Mouse (Mus musculus) spleen, postnatal 36 days (tissue): ENCODE results near the gene Sbf1.

Source experiments
- DNase-seq, 2 experiments: peaks; one replicate each; pipeline ENCODE4 v3.0.0; 2022; ENCODE audit warnings: low spot score in 2 of 2, mixed read lengths in 1 of 2

The Sbf1 gene

GRCm38 (mm10) chr15:89315190-89315731 is at the start of gene Sbf1:
TSS of gene Sbf1 (minus strand) at chr15:89315311.
- DNase-seq, result peak; percentile 98 to 99

DNA sequence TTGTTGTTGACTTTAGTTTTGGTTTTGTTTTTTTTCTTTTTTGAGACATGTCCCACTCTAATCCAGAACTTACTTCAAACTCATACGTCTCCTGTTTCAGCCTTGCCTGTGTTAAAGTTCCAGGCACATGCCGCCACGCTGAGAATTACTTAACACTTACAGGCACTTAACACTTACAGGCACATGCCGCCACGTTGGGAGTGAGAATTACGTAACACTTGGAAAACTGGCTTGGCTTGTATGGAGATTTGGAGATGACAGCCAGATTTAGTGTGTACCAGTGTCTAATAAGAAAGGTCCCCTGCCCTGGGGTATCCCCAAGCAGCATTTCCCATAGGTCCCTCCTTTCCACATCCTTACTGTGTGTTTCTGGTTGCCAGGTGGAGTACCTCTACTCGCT is 47.9 kb upstream of the Sbf1 start:
- no peak for DNase-seq

GRCm38 (mm10) chr15:89358784-89359183 is 43.7 kb upstream of the Sbf1 start:
- no peak for DNase-seq

DNA sequence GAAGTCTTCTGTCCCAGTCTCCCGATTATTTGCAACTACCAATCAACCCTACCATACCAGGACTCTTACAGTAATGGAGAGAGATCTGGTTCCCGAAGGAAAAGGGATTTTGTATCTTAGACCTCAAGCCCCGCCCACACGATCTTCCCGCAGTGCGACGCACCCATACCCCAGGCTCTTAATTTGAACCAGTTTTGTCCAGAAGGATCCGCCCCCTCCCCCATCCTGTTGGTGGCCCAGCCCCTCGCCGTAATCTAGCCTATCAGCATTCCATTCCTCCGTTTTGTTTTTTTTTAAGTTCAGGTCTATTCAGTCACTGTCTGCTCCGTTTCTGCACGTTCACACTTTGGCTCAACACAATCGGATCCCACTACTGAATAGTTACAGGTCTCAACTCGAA is 41.3 kb upstream of the Sbf1 start:
- peak; percentile 55 to 72 for DNase-seq

DNA sequence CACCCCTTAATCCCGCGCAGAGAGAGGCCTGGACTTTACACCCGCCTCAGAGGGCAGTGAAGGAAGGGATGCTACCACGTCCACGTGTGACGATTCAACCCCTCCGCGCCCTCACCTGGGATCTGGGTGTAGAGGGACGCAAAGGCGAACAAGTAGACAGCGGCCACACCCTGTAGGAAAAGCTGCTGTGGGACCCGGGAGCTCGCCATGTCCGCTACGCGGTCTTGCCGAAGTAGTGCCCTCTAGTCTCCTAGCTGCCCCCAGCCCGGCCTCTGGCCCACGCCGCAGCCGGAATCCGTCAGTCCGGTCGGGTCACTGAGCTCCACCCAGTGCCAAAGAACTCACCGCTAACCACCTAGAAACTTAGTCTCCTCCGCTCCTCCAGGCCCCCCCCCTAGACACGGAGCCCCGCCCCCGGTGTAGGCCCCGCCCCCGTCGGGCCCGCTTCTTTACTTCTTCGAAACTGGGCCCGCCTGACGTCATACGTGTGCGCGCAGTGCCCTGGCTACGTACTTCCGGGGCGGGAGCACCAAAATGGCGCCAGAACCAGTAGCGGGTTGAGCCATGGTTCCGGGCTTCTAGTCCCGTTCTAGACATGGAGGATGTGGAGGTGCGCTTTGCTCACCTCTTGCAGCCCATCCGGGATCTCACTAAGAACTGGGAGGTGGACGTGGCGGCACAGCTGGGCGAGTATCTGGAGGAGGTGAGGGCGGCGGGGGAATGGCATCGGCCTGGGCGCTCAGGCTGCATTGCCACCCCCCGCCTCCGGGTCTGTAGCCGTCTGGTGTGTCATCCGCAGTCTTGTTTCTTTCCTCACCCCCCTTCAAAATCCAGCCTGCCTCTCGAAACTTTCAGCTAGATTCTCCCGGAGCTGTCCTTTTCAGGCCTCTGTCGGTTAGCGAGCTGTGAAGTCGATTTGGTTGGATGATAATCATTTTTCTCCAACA is 40.4 kb upstream of the Sbf1 start, which contains the start of the genes Lmf2 and Ncaph2:
Gene Lmf2, minus strand, starts transcription at position 419 of the 947 bp plus-strand sequence.
Gene Ncaph2, plus strand, starts transcription at position 479 of the 947 bp plus-strand sequence.
- DNase-seq, result peak; percentile 94 to 96

DNA sequence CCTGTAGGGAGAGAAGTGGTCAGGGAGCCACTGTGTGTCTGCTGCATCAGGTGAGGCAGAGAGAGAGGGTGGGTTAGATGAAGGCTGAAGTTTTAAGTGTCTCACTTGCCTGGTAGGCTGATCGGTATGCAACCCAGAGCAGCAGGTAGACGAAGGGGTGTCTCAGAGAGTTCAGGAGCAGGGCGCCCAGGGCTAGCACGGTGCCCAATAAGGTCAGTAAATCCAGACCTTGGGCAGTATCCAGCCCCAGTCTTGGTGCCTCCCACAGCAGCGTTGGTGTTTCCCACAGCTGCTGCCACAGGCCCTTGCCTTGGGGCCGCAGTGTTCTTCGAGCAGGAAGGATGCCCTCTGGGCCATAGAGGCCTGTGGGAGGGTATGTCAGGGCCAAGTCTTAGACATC is 39.3 kb upstream of the Sbf1 start:
- no peak for DNase-seq

- DNase-seq, result no peak
These were observed 38.7 kb upstream of the Sbf1 start for GRCm38 (mm10) chr15:89353837-89354236.

DNA sequence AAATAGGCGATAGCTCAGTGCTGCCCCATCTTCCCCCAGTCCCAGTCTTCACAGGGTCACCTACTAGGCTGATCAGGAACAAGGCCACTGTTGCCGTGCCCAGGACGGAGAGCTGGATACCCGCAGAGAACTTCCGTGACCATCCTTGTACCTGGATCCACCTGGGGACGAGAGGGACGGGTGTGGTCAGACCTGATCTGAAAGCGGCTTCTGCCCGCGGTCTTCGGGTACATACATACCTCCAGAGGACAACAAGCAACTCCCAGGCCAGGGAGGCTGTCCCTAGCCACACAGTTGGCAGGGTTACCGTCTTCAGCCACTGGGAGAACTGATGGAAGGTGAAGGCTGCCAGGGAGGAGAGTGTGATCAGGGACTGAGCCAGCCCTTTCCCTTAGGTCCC is 37.7 kb upstream of the Sbf1 start:
- DNase-seq, result no peak

DNA sequence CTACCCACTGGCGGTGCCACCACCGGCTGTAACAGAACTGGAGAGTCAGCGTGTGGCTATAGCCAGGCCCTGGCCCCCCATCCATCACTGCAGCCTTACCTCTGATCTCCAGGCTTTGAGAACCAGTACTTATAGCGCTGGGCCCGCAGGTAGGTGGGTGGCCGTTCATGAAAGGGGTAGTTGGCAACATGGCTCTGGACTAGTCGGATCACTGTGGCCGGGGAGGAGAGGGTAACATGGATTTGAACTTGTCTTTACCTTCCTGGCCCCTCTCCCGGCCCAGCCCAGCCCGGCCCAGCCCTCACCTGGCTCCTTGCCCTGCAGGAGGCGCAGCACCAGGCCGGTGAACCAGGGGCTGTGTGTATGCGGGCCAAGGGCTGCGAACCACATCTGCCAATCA is 36.9 kb upstream of the Sbf1 start:
- no peak for DNase-seq

- no peak for DNase-seq
These were observed 36.2 kb upstream of the Sbf1 start for GRCm38 (mm10) chr15:89351302-89351701.

DNA sequence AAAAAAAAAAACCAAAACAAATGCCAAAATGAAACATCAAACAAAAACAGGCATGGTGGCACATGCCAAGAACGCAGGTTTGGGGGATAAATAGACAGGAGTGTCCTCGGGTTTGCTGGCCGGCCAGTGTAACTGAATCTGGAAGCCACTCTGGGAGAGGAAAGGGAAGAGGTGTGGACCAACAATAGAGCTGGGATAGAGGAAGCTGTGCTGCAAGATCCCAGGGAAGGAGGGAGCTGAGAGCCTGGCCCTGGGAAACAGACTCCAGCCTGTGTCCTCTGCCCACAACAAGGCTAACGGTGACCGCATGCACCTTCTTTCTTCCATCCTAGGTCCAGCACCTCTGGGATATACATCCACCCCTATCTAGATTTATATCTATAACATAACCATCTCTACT is 35.3 kb upstream of the Sbf1 start:
- no peak for DNase-seq

DNA sequence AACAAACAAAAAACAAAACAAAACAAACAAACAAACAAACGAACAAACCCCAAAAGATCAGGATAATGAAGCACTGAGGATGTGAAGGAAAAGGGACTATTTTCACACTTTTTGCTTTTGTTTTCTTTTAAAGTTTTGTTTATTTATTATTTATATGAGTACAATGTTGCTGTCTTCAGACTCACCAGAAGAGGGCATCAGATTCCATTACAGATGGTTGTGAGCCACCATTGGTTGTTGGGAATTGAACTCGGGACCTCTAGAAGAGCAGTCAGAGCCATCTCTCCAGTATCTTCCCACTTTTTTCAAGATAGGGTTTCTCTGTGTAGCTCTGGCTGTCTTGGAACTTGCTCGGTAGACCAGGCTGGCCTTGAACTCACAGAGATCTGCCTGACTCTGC is 28.2 kb upstream of the Sbf1 start:
- no peak for DNase-seq

GRCm38 (mm10) chr15:89341678-89342077 is 26.6 kb upstream of the Sbf1 start:
- no peak for DNase-seq

DNA sequence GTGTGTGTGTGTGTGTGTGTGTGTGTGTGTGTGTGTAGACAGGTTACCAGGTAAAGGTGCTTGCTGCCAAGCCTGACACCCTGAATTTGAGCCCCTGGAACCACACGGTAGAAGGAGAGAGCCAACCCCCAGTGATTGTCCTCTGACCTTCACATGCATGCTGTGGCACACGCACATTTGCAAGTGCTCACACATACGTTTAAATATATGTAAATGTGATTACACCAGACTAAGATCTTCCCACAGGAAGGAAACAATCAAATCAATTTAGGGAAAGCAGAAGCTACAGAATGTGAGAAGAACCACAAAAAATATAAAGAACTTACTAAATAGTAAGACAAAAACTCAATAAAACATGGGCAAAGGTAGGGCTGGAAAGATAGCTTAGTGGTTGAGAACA is 25.0 kb upstream of the Sbf1 start:
- DNase-seq, result no peak

GRCm38 (mm10) chr15:89339696-89340095 is 24.6 kb upstream of the Sbf1 start:
- DNase-seq, result peak; percentile 37 to 59

DNA sequence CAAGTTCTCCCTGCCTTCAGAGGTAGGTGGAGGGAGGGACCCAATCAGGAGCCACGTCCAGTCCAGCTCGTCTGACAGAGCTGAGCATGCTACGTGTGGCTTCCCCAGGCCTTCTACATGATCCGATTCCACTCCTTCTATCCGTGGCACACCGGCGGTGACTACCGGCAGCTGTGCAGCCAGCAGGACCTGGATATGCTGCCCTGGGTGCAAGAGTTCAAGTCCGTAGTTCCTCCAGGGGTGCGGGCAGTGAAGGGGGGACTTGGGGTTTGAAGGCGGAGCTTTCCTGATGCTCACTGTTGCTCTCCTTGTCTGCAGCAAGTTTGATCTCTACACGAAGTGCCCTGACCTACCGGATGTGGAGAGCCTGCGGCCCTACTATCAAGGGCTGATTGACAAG is 21.3 kb upstream of the Sbf1 start:
- DNase-seq, result no peak

DNA sequence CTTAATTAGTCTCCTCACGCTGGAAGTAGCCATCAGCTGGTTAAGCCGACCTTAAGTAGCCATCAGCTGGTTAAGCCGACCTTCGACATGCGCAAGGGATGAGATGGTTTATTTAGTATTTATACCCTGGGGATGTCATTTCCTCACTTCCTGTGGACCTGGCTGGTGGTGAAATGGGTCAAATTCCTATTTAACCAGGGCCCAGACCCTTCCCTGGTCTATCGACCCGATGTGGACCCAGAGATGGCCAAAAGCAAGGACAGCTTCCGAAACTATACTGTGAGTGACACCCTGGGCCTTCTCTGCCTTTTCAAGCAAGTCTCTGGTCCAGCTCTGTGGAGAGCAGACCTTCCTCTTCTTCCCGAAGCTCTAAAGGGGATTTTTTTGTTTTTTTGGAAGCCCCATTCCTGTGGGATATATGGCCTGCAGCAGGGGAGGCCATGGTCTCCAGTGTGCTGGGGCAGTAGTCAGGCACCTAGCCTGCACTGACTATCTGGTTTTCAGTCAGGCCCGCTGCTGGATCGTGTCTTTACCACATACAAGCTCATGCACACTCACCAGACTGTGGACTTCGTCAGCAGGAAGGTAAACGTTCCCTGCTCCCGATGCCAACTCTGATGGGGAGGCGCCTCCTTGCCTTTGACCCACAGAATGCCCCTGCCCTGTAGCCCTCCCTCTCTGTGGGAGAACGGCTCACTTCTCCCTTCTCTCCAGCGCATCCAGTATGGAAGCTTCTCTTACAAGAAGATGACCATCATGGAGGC is 19.8 kb upstream of the Sbf1 start:
- DNase-seq, result no peak

DNA sequence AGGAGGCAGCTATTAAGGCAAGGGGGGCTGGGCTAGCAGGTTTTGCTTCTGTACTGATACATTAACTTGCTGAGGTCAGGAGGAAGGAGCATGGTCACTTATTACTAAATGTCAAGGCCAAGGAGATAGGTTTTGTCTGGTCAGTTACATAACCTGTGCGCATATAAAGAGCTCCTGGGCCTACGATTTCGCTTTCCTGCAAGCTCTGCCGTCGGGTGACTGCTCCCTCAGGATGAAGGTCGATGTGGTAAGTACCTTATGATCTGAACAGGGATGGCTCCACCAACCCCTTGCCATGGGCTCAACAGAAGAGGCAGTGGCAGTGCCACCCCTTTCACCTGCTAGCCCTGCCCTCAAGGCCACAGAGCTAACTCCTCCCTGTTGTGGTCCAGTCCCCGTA is 19.2 kb upstream of the Sbf1 start, which contains the start of gene Miox:
Gene Miox, plus strand, starts transcription at position 128 of the 400 bp plus-strand sequence.
- no peak for DNase-seq

DNA sequence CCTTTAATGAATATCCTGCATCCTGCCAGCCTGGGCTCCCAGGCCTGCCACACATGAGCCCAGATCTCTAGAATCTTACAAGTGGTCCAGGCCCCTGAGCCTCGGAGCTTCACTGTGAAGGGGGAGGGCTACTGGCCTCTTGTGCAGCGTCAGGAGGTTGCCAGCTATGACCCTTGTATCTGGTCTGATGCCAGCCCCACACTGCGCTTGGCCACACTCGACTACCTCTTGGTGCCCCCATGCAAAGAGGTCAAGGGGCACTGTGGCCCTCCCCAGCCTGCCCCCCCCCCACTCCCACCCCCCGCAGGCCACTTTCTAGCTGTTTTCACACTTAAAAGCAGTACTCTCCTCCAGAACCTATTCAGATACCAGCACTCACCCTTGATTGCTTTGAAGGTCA is 11.3 kb upstream of the Sbf1 start:
- DNase-seq, result no peak

- no peak for DNase-seq
These were observed 8.5 kb upstream of the Sbf1 start for GRCm38 (mm10) chr15:89323656-89324055.

GRCm38 (mm10) chr15:89322670-89323522 is 7.8 kb upstream of the Sbf1 start, which contains the start of gene Adm2:
TSS of gene Adm2 (plus strand) at chr15:89322720.
- no peak for DNase-seq
